Mouse (Mus musculus) small intestine, adult 2 months (tissue): ENCODE data around the gene Ssb. TPM values are rescaled to one million over a fixed set of nuclear protein-coding genes. Genes with fewer than 3 reads are reported as not detected.

Source experiments
- H3K27ac ChIP-seq: fragments of 200-500 bp; 2 replicates; pipeline ENCODE4 v1.5.1; 2012; ENCODE audit warnings: low read depth, low read length, control low read depth, inconsistent platforms; ENCODE audit not compliant: insufficient read depth
- H3K27me3 ChIP-seq: fragments of 200-500 bp; 2 replicates; pipeline ENCODE4 v1.6.1; 2012; ENCODE audit warnings: mild to moderate bottlenecking, moderate library complexity, low read length, inconsistent platforms; ENCODE audit not compliant: control insufficient read depth, insufficient read depth
- H3K36me3 ChIP-seq: fragments of 200-500 bp; 2 replicates; pipeline ENCODE4 v1.6.1; 2012; ENCODE audit warnings: mild to moderate bottlenecking, low read length, control low read depth, inconsistent platforms; ENCODE audit not compliant: control insufficient read depth, insufficient read depth
- H3K4me1 ChIP-seq: fragments of 200-500 bp; 2 replicates; pipeline ENCODE4 v1.6.1; 2012; ENCODE audit warnings: low read length, inconsistent platforms, mixed read lengths; ENCODE audit not compliant: control insufficient read depth, insufficient read depth, insufficient read length
- H3K4me3 ChIP-seq: fragments of 200-500 bp; 2 replicates; pipeline ENCODE4 v1.5.1; 2012; ENCODE audit warnings: low read depth, mild to moderate bottlenecking, control low read depth, inconsistent platforms, low read length, moderate library complexity
- CTCF ChIP-seq: fragments of 200-500 bp; IDR thresholded peaks from 2 replicates; pipeline ENCODE4 v1.5.1; 2012; ENCODE audit warnings: low read depth, mild to moderate bottlenecking, control low read depth, inconsistent platforms, low read length, moderate library complexity, mixed read lengths; ENCODE audit not compliant: insufficient replicate concordance, insufficient read length; ENCODE audit errors: extremely low read depth
- POLR2A ChIP-seq: fragments of 200-500 bp; IDR thresholded peaks from 2 replicates; pipeline ENCODE4 v1.6.1; 2012; ENCODE audit warnings: low read depth, mild to moderate bottlenecking, control low read depth, inconsistent platforms, low read length, moderate library complexity
- WGBS: fragments of 180-500 bp; shearing (Covaris S2); methylation state at CpG from one replicate; pipeline ENCODE4 v1.1.7; 2018; 5-methylcytosine and 5-hydroxymethylcytosine counted together
- polyA plus RNA-seq: library from polyadenylated mRNA; depleted of rRNA; stranded (reverse); fragments of >200 nt; gene quantifications from 2 replicates; pipeline ENCODE4 v1.2.3, GENCODE M21; 2012

Gene Ssb
- polyA plus RNA-seq, 1 experiment: 0.28 TPM

- H3K27ac ChIP-seq: no peak overlapping the region
- 1% methylated on average over 13 of the region's 13 CpGs for WGBS
- H3K36me3 ChIP-seq: peaks cover 8% of the 10 kb centered on the region
- TF ChIP-seq CTCF (no peak), POLR2A (no peak)
- peak overlapping the region; percentile 85 for H3K4me3 ChIP-seq
- no peaks in the 10 kb centered on the region for H3K4me1 ChIP-seq
- H3K27me3 ChIP-seq: no peaks in the 10 kb centered on the region
Measured at GRCm38 (mm10) chr2:69862117-69862657, 825 bp downstream of the Ssb start.

- Histone ChIP-seq H3K27ac (no peak overlapping the region), H3K4me1 (peaks cover 2% of the 10 kb centered on the region; the same call in 1 of the 2 replicates), H3K27me3 (no peaks in the 10 kb centered on the region), H3K36me3 (no peaks in the 10 kb centered on the region; the same call in 1 of the 2 replicates), H3K4me3 (no peak overlapping the region)
- WGBS: 55% methylated on average over 2 of the region's 2 CpGs
- no peak for TF ChIP-seq POLR2A
- peak; percentile 18; the same call in 1 of the 2 replicates for TF ChIP-seq CTCF
Measured at GRCm38 (mm10) chr2:69883990-69884391, 22.6 kb downstream of the Ssb start.

GRCm38 (mm10) chr2:69884581-69884980 is 23.2 kb downstream of the Ssb start:
- Histone ChIP-seq H3K4me3 (no peak overlapping the region), H3K27ac (no peak overlapping the region), H3K36me3 (no peaks in the 10 kb centered on the region)

GRCm38 (mm10) chr2:69885050-69885449 is 23.7 kb downstream of the Ssb start:
- 0 out of 2 replicates have a peak overlapping the region, but pooled peaks have one; percentile 5 for H3K27ac ChIP-seq
- peaks cover 2% of the 10 kb centered on the region; the same call in 1 of the 2 replicates for H3K4me1 ChIP-seq
- no peak for TF ChIP-seq POLR2A
- TF ChIP-seq CTCF: no peak
- peak overlapping the region; percentile 83 for H3K4me3 ChIP-seq
- H3K27me3 ChIP-seq: no peaks in the 10 kb centered on the region
- no peaks in the 10 kb centered on the region for H3K36me3 ChIP-seq
- whole genome bisulfite sequencing: 1% methylated on average over 12 of the region's 12 CpGs

More at GRCm38 (mm10) chr2:69884581-69884980, 23.2 kb downstream of the Ssb start:
- 16% methylated on average over 6 of the region's 6 CpGs for WGBS
- no peak for TF ChIP-seq CTCF
- no peak for TF ChIP-seq POLR2A
- H3K4me1 ChIP-seq: peaks cover 2% of the 10 kb centered on the region; the same call in 1 of the 2 replicates
- H3K27me3 ChIP-seq: no peaks in the 10 kb centered on the region

- H3K4me1 ChIP-seq: peaks cover 2% of the 10 kb centered on the region; the same call in 1 of the 2 replicates
- peak; percentile 43; the same call in 1 of the 2 replicates for TF ChIP-seq CTCF
- peak; percentile 71; the same call in 1 of the 2 replicates for TF ChIP-seq POLR2A
- H3K4me3 ChIP-seq: peak within 1 kb of the TSS; percentile 83
- H3K27ac ChIP-seq: peak within 1 kb of the TSS; percentile 32; the same call in 1 of the 2 replicates
- H3K27me3 ChIP-seq: no peaks in the 10 kb centered on the region
- H3K36me3 ChIP-seq: no peaks in the 10 kb centered on the region
- under 1% methylated on average over 45 of the region's 45 CpGs for WGBS
Measured at GRCm38 (mm10) chr2:69885451-69886305, 24.3 kb downstream of the Ssb start, which contains the start of gene Mettl5. Gene Mettl5 (minus strand): TSS chr2:69885615.

- no peaks in the 10 kb centered on the region for H3K36me3 ChIP-seq
- peaks cover 2% of the 10 kb centered on the region; the same call in 1 of the 2 replicates for H3K4me1 ChIP-seq
- WGBS: 65% methylated on average over 2 of the region's 2 CpGs
- no peak overlapping the region for H3K27ac ChIP-seq
- no peak for TF ChIP-seq CTCF
- TF ChIP-seq POLR2A: no peak
- no peak overlapping the region for H3K4me3 ChIP-seq
- H3K27me3 ChIP-seq: no peaks in the 10 kb centered on the region
Measured at GRCm38 (mm10) chr2:69888957-69889356, 27.6 kb downstream of the Ssb start.

GRCm38 (mm10) chr2:69890843-69891242 is 29.5 kb downstream of the Ssb start:
- no peak overlapping the region for H3K27ac ChIP-seq
- no peaks in the 10 kb centered on the region for H3K27me3 ChIP-seq
- H3K4me3 ChIP-seq: no peak overlapping the region
- no peaks in the 10 kb centered on the region for H3K4me1 ChIP-seq
- 54% methylated on average over 7 of the region's 7 CpGs for WGBS
- H3K36me3 ChIP-seq: no peaks in the 10 kb centered on the region
- TF ChIP-seq POLR2A (no peak), CTCF (no peak)
